Mouse (Mus musculus) liver, embryonic 15.5 days (tissue): ENCODE results near the gene Ndufa3. TPM values are rescaled to one million over a fixed set of nuclear protein-coding genes. Genes with fewer than 3 reads are reported as not detected.
A peak's percentile ranks its signal among the peaks of the same experiment; 100 is the strongest.

Experiments
- ATAC-seq: fragments of 200-750 bp; cut with Nextera tagmentation; 2 replicates; pipeline ENCODE4 v1.8.0; 2017; ENCODE audit warnings: moderate number of reproducible peaks, mild to moderate bottlenecking, moderate library complexity; ENCODE audit not compliant: insufficient read depth
- H3K27ac ChIP-seq: fragments of 300-500 bp; sonication (generic); replicated peaks from 2 replicates; pipeline ENCODE4 v1.5.1; 2015; ENCODE audit warnings: mild to moderate bottlenecking, inconsistent platforms
- H3K27me3 ChIP-seq: fragments of 300-500 bp; sonication (generic); 2 replicates; pipeline ENCODE4 v1.6.1; 2015; ENCODE audit warnings: mild to moderate bottlenecking, inconsistent platforms
- H3K36me3 ChIP-seq: fragments of 300-500 bp; sonication (generic); replicated peaks from 2 replicates; pipeline ENCODE4 v1.6.1; 2015; ENCODE audit warnings: moderate library complexity, mild to moderate bottlenecking, inconsistent platforms
- H3K4me1 ChIP-seq: fragments of 300-500 bp; sonication (generic); replicated peaks from 2 replicates; pipeline ENCODE4 v1.6.1; 2015; ENCODE audit warnings: inconsistent platforms
- H3K4me2 ChIP-seq: fragments of 300-500 bp; sonication (generic); 2 replicates; pipeline ENCODE4 v1.6.1; 2015; ENCODE audit warnings: moderate library complexity, mild to moderate bottlenecking, inconsistent platforms
- H3K4me3 ChIP-seq: fragments of 300-500 bp; sonication (generic); replicated peaks from 2 replicates; pipeline ENCODE4 v1.5.1; 2015; ENCODE audit warnings: mild to moderate bottlenecking, inconsistent platforms
- H3K9ac ChIP-seq: fragments of 300-500 bp; sonication (generic); 2 replicates; pipeline ENCODE4 v1.6.1; 2015; ENCODE audit warnings: moderate library complexity, mild to moderate bottlenecking, inconsistent platforms
- H3K9me3 ChIP-seq: fragments of 300-500 bp; sonication (generic); replicated peaks from 2 replicates; pipeline ENCODE4 v1.6.1; 2016; ENCODE audit warnings: inconsistent platforms
- WGBS: fragments of 180-500 bp; shearing (Covaris S2); methylation state at CpG from one replicate; pipeline ENCODE4 v1.1.7; 2015; ENCODE audit warnings: mixed read lengths; ENCODE audit not compliant: insufficient replicate concordance; 5-methylcytosine and 5-hydroxymethylcytosine counted together
- polyA plus RNA-seq: library from polyadenylated mRNA; unstranded; fragments of >200 nt; fragmentation: Nextera tagmentation; extraction: Ambion mirVana; gene quantifications from 2 replicates; pipeline ENCODE4 v1.2.1, GENCODE M21; 2015

Gene Ndufa3
- polyA plus RNA-seq, 1 experiment from 2014 or later = 276 TPM

DNA sequence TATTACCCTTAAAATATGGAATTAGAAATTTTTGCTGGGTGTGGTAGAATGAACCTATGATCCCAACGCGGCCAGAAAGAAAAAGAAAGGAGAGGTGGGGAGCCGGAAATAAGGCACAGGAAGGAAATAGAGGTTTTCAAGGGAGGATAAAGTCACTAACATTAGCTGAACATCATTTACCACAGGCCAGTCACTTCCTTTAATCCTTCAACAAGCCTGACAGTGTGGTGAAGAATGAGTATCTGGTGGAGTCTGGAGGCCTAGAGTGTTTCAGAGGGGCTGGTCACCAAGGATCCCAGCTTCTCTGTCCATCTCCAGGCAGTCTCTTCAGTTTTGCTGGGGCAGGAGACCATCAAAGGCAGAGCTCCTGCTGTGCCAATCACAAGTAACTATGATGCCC lies 6.7 kb upstream of the Ndufa3 start:
- no peak for ATAC-seq
- 29% methylated on average over 3 of the region's 3 CpGs for WGBS
- Histone ChIP-seq H3K4me3 (no peak overlapping the region), H3K4me2 (no peak overlapping the region), H3K4me1 (0 out of 2 replicates have a peak, but pooled peaks cover 4% of the 10 kb centered on the region), H3K27ac (no peak overlapping the region), H3K36me3 (no peaks in the 10 kb centered on the region), H3K9me3 (no peaks in the 10 kb centered on the region), H3K27me3 (no peaks in the 10 kb centered on the region), H3K9ac (no peak overlapping the region)

DNA sequence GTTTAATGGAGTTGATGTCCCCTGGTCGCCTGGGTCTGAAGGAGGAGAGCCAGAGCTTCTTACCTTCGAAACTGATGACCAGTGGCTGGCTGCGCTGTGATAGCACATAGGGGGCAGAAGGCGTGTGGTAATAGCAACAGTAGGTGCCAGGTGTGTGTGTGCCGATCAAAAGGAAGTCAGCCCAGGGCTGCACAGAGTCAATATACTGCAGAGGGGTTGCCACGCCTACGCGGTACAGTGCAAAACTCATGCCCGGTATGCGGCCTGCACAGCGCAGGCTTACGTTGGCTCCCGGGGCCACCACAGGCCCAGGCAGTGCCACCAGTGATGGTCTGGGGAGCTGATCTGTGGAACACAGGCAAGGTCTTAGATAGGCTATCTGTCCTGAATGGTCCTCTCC lies 6.2 kb upstream of the Ndufa3 start:
- ATAC-seq = no peak

DNA sequence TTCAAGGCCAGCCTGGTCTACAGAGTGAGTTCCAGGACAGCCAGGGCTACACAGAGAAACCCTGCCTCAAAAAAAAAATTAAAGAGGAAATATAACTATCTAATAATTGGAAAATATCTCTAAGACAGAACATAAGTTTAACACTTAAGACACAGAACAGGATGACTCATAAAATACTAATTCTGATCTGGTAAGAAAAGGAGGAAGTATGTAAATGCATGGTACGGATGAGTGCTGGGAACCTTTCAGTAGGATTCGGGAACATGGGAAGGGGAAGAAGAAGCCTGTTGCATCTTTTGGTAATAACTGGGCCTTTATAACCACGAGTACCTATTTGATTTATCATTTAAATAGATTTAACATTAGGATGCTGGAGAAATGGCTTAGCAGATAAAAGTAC lies 3.2 kb upstream of the Ndufa3 start:
- WGBS = 37% methylated on average over 3 of the region's 3 CpGs
- Histone ChIP-seq H3K27me3 (0 out of 2 replicates have a peak, but pooled peaks cover 3% of the 10 kb centered on the region), H3K4me3 (no peak overlapping the region), H3K36me3 (peaks cover 3% of the 10 kb centered on the region; the same call in 1 of the 2 replicates), H3K27ac (no peak overlapping the region), H3K4me1 (peaks cover 22% of the 10 kb centered on the region), H3K4me2 (no peak overlapping the region), H3K9me3 (no peaks in the 10 kb centered on the region), H3K9ac (no peak overlapping the region)
- no peak for ATAC-seq

More for the DNA sequence above, 6.2 kb upstream of the Ndufa3 start:
- Histone ChIP-seq H3K36me3 (no peaks in the 10 kb centered on the region), H3K4me2 (no peak overlapping the region), H3K27me3 (0 out of 2 replicates have a peak, but pooled peaks cover 3% of the 10 kb centered on the region), H3K9me3 (no peaks in the 10 kb centered on the region), H3K4me1 (peaks cover 4% of the 10 kb centered on the region; the same call in 1 of the 2 replicates), H3K27ac (no peak overlapping the region), H3K4me3 (no peak overlapping the region), H3K9ac (no peak overlapping the region)
- WGBS = 71% methylated on average over 13 of the region's 13 CpGs

DNA sequence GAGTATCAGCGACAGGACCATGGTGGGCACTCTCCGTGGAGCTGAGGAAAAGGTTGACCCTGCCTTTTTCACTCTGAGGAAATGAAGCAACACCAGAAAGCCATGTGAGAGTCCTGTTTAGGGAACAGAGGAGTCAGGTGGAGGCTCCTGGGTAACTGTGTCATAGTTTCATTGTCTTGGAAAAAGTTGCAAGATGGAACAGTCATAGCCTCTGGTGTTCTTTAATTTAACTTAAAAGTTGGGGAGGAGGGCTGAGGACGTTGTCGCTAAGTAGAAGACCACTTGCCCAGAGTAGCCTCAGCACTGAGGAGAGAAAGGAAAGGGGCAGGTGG lies 1.1 kb upstream of the Ndufa3 start, which contains the start of gene Oscar:
Gene Oscar (minus strand): TSS at position 101 of the 332 bp plus-strand sequence.
- Histone ChIP-seq H3K36me3 (peaks cover 22% of the 10 kb centered on the region), H3K27me3 (0 out of 2 replicates have a peak, but pooled peaks cover 3% of the 10 kb centered on the region), H3K4me1 (peaks cover 18% of the 10 kb centered on the region), H3K27ac (no peak within 1 kb of the TSS), H3K9ac (no peak within 1 kb of the TSS), H3K4me2 (peak within 1 kb of the TSS; percentile 80), H3K9me3 (no peaks in the 10 kb centered on the region), H3K4me3 (peak within 1 kb of the TSS; percentile 75)
- ATAC-seq = no peak
- WGBS = 65% methylated on average over 4 of the region's 4 CpGs

DNA sequence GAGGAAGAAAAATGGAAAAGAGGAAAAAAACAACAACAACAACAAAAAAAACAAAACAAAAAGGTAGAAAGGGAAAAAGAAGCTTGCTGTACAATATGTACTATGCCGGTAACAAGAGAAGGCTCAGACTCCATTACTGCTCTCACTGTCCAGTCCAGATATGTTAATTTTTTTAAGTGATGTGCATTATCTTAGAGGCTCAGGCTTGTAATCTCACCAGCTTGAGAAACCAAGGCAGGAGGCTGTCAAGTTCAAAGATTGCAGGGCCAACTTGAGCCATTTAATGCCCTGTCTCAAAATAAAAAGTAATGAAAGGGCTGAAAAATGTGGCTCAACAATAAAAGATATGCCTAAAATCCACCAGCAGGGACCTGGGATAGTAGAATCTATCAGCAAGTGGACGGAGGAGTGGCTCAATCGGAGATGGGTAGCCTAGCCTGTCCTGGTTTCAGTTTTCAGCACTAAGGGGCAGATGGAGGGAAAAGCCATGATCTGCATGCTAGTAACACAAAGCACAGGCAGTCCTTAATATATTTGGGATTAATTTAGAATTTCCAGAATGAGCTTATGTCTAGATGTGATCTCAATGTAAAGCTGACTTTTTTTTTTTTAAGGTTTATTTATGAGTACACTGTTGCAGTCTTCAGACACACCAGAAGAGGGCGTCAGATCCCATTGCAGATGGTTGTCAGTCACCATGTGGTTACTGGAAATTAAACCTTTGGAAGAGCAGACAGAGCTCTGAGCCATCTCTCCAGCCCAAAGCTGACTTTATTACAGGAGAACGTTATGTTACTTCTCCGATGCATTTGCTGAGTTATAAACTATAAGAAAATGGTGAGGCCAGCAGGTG lies 558 bp upstream of the Ndufa3 start:
- Histone ChIP-seq H3K4me2 (peak overlapping the region; percentile 80), H3K9ac (peak overlapping the region; percentile 74; the same call in 1 of the 2 replicates), H3K4me1 (peaks cover 18% of the 10 kb centered on the region), H3K27me3 (0 out of 2 replicates have a peak, but pooled peaks cover 3% of the 10 kb centered on the region), H3K4me3 (peak overlapping the region; percentile 75), H3K27ac (no peak overlapping the region), H3K9me3 (no peaks in the 10 kb centered on the region), H3K36me3 (peaks cover 26% of the 10 kb centered on the region)
- WGBS = 28% methylated on average over 6 of the region's 6 CpGs
- ATAC-seq = peak; percentile 40

DNA sequence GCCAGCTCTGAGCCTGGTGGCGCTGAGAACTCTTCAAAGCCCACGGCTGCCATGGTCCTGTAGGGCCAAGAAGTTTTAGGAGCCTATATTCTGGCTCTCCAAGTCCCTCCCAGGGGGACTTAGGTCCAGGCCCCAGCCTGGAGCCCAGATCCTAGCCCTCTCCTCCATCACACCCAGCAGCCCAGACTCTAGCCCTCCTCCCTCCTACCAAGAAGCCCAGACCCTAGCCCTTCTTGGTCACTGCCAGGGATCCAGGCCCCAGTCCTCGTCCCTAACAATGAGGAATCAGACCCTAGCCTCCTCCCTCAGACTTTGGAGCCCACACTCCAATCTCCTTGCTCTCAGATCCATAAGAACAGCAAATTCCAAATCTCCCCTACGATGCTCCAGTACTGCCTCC lies 11.9 kb downstream of the Ndufa3 start:
- Histone ChIP-seq H3K9me3 (no peaks in the 10 kb centered on the region), H3K36me3 (peaks cover 44% of the 10 kb centered on the region), H3K4me1 (peaks cover 25% of the 10 kb centered on the region), H3K27me3 (no peaks in the 10 kb centered on the region), H3K9ac (peak overlapping the region; percentile 75), H3K4me3 (peak overlapping the region; percentile 78), H3K27ac (peak overlapping the region; percentile 91), H3K4me2 (peak overlapping the region; percentile 93)
- peak; percentile 9; the same call in 1 of the 2 replicates for ATAC-seq
- 36% methylated on average over 4 of the region's 4 CpGs for WGBS

DNA sequence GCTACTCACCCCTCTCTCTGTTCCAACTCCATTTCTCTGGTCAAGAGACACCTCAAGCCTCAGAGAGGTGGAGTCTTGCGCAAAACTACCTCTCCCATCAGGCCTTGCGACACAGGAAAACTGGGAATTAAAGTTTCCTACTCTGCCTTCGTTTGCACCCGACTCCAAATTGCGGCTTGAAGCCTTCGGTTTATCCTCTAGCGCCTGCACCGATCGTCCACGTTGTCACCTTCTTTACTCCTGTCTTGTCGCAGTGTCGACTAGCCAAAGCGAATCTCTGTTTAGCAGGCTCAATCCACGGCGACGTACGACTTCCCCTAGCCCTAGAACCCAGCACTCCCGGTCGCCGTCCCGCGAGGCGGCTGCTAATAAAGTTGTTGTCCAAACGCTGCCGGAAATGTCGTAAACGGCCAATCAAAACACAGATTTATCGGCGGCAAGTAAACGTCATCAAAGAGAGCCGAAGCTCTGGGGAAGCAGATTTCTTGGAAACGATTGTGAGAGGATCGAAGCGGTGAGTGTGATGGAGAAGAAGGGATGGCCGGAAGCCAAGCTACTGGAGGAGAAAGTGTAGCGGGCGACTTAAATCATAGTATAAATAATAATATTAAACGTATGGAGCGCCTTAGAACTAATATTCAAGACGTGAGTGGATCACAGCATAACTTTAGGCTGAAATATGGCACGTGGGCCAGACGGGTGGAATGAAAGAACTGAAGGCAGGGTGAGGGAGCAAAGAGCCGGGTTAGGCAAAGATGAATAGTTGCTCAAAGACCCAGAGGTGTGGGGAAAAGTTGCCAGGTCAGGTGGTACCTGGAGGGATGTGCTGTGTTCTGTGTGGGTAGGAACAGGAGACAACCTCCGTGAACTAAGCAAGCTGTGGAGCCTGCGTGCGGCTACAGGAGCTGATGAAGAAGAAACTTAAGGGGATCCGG lies 12.6 kb downstream of the Ndufa3 start, which contains the start of the genes Tfpt and Prpf31:
Gene Tfpt (minus strand): TSS at position 387 of the 935 bp plus-strand sequence.
Gene Prpf31 (plus strand): TSS at position 443 of the 935 bp plus-strand sequence.
- H3K27ac ChIP-seq = peak within 1 kb of the TSS; percentile 91
- H3K9me3 ChIP-seq = no peaks in the 10 kb centered on the region
- WGBS = under 1% methylated on average over 47 of the region's 47 CpGs
- H3K27me3 ChIP-seq = no peaks in the 10 kb centered on the region
- H3K4me2 ChIP-seq = peak within 1 kb of the TSS; percentile 93
- H3K4me3 ChIP-seq = peak within 1 kb of the TSS; percentile 78
- peaks cover 43% of the 10 kb centered on the region for H3K36me3 ChIP-seq
- ATAC-seq = peak; percentile 89
- H3K4me1 ChIP-seq = peaks cover 25% of the 10 kb centered on the region
- peak within 1 kb of the TSS; percentile 75 for H3K9ac ChIP-seq

DNA sequence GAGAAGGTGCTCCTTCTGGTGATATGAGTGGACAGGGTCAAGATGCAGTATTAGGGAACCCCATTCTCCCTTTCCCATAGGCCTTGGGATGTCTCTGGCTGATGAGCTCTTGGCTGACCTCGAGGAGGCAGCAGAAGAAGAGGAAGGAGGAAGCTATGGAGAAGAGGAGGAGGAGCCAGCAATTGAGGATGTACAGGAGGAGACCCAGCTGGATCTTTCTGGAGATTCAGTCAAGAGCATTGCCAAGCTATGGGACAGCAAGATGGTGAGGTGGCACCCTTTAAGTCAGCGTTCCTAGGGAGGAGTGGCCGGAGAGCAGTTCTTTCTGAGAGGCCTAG lies 13.3 kb downstream of the Ndufa3 start:
- H3K36me3 ChIP-seq = peaks cover 43% of the 10 kb centered on the region
- H3K4me2 ChIP-seq = peak overlapping the region; percentile 93
- ATAC-seq = no peak
- no peaks in the 10 kb centered on the region for H3K9me3 ChIP-seq
- peak overlapping the region; percentile 78 for H3K4me3 ChIP-seq
- H3K4me1 ChIP-seq = peaks cover 25% of the 10 kb centered on the region
- 44% methylated on average over 3 of the region's 3 CpGs for WGBS
- peak overlapping the region; percentile 75 for H3K9ac ChIP-seq
- H3K27ac ChIP-seq = peak overlapping the region; percentile 91
- no peaks in the 10 kb centered on the region for H3K27me3 ChIP-seq

DNA sequence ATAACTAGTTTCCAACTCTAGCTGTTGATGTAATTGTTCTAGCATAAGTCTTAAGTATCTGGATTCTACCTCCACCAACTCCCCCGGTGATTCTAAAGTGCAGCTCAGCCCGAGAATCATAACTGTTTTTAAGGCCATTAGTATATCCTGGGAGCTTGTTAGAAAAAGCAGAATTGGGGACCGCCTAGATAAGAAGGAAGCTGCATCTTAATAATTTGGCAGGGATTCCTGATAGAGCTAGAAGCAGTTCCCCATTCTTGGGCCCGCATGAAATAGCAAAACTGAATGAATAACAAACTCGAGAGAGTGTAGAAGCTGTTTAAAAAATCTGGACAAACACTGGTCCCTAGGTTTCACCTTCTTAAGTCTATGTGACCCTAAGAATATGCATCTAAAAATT lies 26.2 kb downstream of the Ndufa3 start:
- H3K9ac ChIP-seq = no peak overlapping the region

DNA sequence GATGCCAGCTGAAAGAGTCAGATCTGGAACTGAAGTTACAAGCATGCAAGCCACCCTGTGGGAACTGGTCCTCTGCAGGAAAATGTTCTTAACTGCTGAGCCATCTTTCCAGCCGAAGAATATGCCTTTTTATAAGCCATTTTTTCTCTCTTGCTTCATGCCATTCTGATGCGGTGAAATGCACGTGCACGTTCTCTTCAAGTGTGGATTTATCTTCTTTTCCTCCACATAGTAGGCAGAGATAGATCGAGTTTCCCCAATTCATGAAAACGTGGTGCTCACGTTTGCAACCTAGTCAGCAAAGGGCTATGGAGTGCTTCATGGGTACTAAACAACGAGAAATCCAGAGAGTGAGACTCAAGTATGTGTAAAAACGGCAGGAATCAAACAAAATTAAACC lies 26.7 kb downstream of the Ndufa3 start:
- Histone ChIP-seq H3K4me3 (peak overlapping the region; percentile 100), H3K27me3 (no peaks in the 10 kb centered on the region), H3K9ac (peak overlapping the region; percentile 25; the same call in 1 of the 2 replicates), H3K27ac (peak overlapping the region; percentile 96), H3K36me3 (peaks cover 40% of the 10 kb centered on the region), H3K9me3 (no peaks in the 10 kb centered on the region), H3K4me1 (peaks cover 37% of the 10 kb centered on the region), H3K4me2 (peak overlapping the region; percentile 80)
- ATAC-seq = no peak
- 13% methylated on average over 9 of the region's 9 CpGs for WGBS

More for the DNA sequence above, 26.2 kb downstream of the Ndufa3 start:
- Histone ChIP-seq H3K4me2 (peak overlapping the region; percentile 80), H3K4me3 (peak overlapping the region; percentile 100; the same call in 1 of the 2 replicates), H3K27me3 (no peaks in the 10 kb centered on the region), H3K36me3 (peaks cover 45% of the 10 kb centered on the region), H3K4me1 (peaks cover 32% of the 10 kb centered on the region), H3K27ac (no peak overlapping the region), H3K9me3 (no peaks in the 10 kb centered on the region)
- no peak for ATAC-seq
- 30% methylated on average over 5 of the region's 5 CpGs for WGBS
